Mouse (Mus musculus): ENCODE data around the gene Upk2.

DNA sequence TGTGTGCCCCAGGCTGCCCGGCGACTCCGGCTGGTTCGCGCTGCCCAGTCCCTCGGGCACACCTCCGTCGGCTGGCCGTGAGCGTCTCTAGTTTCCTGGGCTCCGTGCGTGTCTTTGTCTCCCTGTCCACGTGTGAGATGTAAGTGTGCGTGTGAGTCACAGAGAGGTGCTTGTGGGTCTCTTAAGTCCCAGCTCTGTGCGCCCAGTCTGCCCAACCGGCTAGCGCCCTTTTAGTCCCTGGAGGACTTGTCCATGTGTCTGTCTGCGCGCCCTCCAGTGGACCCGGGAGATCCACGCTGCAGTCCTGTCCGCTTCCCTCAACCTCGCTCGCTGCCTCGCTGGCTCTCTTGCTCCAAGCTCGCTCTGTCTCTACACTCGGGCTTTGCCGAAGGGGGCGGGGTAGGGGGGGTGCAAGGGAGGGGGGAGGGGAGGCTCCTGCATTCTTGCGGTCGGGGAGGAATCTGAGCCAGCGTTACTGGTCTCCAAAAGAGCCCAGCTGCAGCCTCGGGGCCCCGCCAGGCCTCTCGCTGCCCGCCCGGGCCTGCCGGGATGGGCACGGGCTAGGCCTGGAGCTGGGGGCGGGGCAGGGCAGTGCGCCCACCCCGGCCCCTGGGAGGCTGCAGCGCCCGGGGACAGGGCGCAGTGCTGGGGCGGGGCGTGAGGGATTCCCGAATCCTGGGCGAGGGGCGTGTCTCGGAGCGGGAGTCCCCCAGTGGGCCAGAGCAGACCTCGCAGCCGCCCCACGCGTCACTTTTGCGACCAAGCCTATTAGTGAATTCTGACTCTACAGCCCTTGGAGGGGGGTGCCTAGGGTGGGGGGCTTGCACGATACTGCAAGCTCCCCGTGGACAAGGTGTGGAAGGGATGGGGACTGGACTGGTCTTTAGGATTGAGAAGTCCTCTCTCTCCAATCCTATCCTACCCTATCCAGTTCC is 43.9 kb upstream of the Upk2 start:
- no peak for TF ChIP-seq POLR2A (IDR thresholded peaks at IDR 0.05; ENCODE audit: insufficient read depth, low read length)
- no peak for TF ChIP-seq CTCF (IDR thresholded peaks at IDR 0.05; ENCODE audit: low read depth, low read length)
- 0 out of 2 replicates have a peak, but pooled peaks have one; percentile 23 for TF ChIP-seq EP300 (IDR thresholded peaks at IDR 0.05; ENCODE audit: insufficient read depth, low read depth, low read length)
